Mouse (Mus musculus): ENCODE measurements at regions not wholly inside any gene's neighbourhood (a gene's known extent, or its start where the extent isn't known, plus 50 kb on each side); places are given as distances from the start of the nearest gene placed in this dataset.

- H3K9me3 ChIP-seq (ENCODE audit: control insufficient read depth, low read length): no peaks in the 10 kb centered on the region
- no peaks in the 10 kb centered on the region for H3K4me1 ChIP-seq (replicated peaks; ENCODE audit: control insufficient read depth, insufficient read depth)
- no peak overlapping the region for H3K9ac ChIP-seq (ENCODE audit: low read length)
- ATAC-seq (ENCODE audit: low FRiP score, low TSS enrichment) (no peak), DNase-seq (ENCODE audit: low spot score) (no peak)
- H3K27ac ChIP-seq (replicated peaks): no peak overlapping the region
- H3K36me3 ChIP-seq (ENCODE audit: control insufficient read depth, insufficient read depth, low read length): no peaks in the 10 kb centered on the region
- H3K4me3 ChIP-seq (ENCODE audit: low read depth, low read length): no peak overlapping the region
- no peaks in the 10 kb centered on the region for H3K27me3 ChIP-seq (ENCODE audit: control insufficient read depth, insufficient read depth, low read length)
- H3K4me2 ChIP-seq (replicated peaks; ENCODE audit: low read depth): no peak overlapping the region
- WGBS: 60% methylated on average over 3 of the region's 3 CpGs
- no peak for TF ChIP-seq EP300 (optimal IDR thresholded peaks at IDR 0.05)
- TF ChIP-seq CTCF (IDR thresholded peaks at IDR 0.05; ENCODE audit: low read depth): no peak
Observed at GRCm38 (mm10) chr5:99165807-99166360, 128.7 kb upstream of the Prkg2 start.

DNA sequence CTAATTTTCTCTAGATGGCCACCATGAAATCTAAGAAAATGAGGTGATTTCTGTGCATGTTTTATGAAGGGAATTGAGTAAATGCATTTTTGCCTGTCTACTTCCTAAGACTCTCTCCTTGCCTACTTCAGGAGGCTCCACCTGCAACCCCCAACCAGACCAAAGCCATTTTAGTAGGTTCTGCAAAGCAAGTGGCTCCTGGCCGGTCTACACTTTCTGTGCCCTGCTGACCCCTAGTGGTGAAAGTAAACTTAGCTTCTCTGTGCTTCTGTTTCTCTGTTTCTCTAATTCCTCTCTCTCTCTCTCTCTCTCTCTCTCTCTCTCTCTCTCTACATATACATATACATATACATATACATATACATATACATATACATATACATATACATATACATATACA lies 120.8 kb upstream of the Prkg2 start:
- Histone ChIP-seq H3K9ac (ENCODE audit: low read length) (no peak overlapping the region), H3K9me3 (ENCODE audit: control insufficient read depth, low read length) (no peaks in the 10 kb centered on the region), H3K4me1 (replicated peaks; ENCODE audit: control insufficient read depth, insufficient read depth) (no peaks in the 10 kb centered on the region), H3K36me3 (ENCODE audit: control insufficient read depth, insufficient read depth, low read length) (no peaks in the 10 kb centered on the region), H3K4me3 (ENCODE audit: low read depth, low read length) (no peak overlapping the region), H3K27ac (replicated peaks) (no peak overlapping the region), H3K27me3 (ENCODE audit: control insufficient read depth, insufficient read depth, low read length) (no peaks in the 10 kb centered on the region), H3K4me2 (replicated peaks; ENCODE audit: low read depth) (no peak overlapping the region)
- TF ChIP-seq CTCF (IDR thresholded peaks at IDR 0.05; ENCODE audit: low read depth) (peak; percentile 89), EP300 (optimal IDR thresholded peaks at IDR 0.05) (no peak)
- WGBS: 10% methylated on average over 1 of the region's 1 CpGs
- peak; percentile 46 for DNase-seq (ENCODE audit: low spot score)
- ATAC-seq (ENCODE audit: low FRiP score, low TSS enrichment): no peak

DNA sequence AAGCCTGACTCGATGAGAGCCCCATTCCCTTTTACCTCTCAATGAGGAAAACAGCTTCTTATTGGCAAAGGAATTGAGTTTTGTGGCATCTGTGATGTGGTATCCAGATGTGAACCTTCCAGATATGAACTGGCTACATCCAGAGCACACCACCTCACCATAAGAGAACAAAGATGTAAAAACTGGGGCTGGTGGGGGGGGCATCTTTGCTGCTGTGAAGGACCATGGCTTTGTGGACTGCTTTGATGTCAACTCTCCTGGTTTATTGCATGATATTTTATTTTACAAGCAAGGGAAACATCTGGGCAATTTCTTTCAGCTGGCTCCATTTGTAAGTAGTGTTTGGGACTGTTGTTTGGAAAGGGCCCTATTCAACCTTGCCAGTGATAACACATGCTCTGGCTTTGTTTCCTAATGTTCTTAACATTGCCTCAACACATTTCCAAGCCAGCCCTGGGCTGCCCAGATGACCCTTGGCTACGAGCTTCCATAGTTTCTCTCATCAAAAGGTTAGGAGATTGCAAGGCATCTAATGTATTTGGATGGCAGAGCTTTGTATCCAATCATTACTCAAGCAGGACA lies 116.2 kb upstream of the Prkg2 start:
- Histone ChIP-seq H3K4me1 (replicated peaks; ENCODE audit: control insufficient read depth, insufficient read depth) (no peaks in the 10 kb centered on the region), H3K36me3 (ENCODE audit: control insufficient read depth, insufficient read depth, low read length) (no peaks in the 10 kb centered on the region), H3K9me3 (ENCODE audit: control insufficient read depth, low read length) (no peaks in the 10 kb centered on the region), H3K27me3 (ENCODE audit: control insufficient read depth, insufficient read depth, low read length) (no peaks in the 10 kb centered on the region), H3K27ac (replicated peaks) (no peak overlapping the region), H3K4me2 (replicated peaks; ENCODE audit: low read depth) (no peak overlapping the region), H3K9ac (ENCODE audit: low read length) (no peak overlapping the region), H3K4me3 (ENCODE audit: low read depth, low read length) (no peak overlapping the region)
- ATAC-seq (ENCODE audit: low FRiP score, low TSS enrichment): no peak
- no peak for DNase-seq (ENCODE audit: low spot score)
- TF ChIP-seq EP300 (optimal IDR thresholded peaks at IDR 0.05) (no peak), CTCF (IDR thresholded peaks at IDR 0.05; ENCODE audit: low read depth) (no peak)
- WGBS: 68% methylated on average over 2 of the region's 2 CpGs

DNA sequence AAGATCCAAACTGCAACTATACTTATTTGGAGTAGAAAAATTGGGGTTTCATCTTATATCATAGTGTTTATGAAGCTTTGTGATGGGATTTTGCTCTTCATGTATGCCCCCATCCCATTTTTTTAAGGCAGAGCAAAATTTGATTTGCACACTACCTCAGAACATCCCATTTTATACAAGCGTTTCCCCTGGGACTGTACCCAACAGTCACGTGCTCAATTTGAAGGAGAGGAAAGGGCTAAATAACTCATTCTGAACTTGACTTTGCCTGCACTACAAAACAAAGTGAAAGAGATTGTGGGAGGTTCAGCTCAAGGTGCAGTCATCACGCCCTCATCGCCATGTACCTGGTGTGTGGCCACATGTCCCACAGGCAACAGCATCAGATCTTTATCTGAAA lies 115.1 kb upstream of the Prkg2 start:
- ATAC-seq (ENCODE audit: low FRiP score, low TSS enrichment) (no peak), DNase-seq (ENCODE audit: low spot score) (no peak)
- Histone ChIP-seq H3K27me3 (ENCODE audit: control insufficient read depth, insufficient read depth, low read length) (no peaks in the 10 kb centered on the region), H3K9me3 (ENCODE audit: control insufficient read depth, low read length) (no peaks in the 10 kb centered on the region), H3K36me3 (ENCODE audit: control insufficient read depth, insufficient read depth, low read length) (no peaks in the 10 kb centered on the region), H3K4me1 (replicated peaks; ENCODE audit: control insufficient read depth, insufficient read depth) (no peaks in the 10 kb centered on the region), H3K4me3 (ENCODE audit: low read depth, low read length) (no peak overlapping the region), H3K4me2 (replicated peaks; ENCODE audit: low read depth) (no peak overlapping the region), H3K27ac (replicated peaks) (no peak overlapping the region), H3K9ac (ENCODE audit: low read length) (no peak overlapping the region)
- no peak for TF ChIP-seq EP300 (optimal IDR thresholded peaks at IDR 0.05)
- TF ChIP-seq CTCF (IDR thresholded peaks at IDR 0.05; ENCODE audit: low read depth): no peak
- WGBS: 84% methylated on average over 4 of the region's 4 CpGs

GRCm38 (mm10) chr5:99149904-99150303 lies 112.8 kb upstream of the Prkg2 start:
- no peak for TF ChIP-seq CTCF (IDR thresholded peaks at IDR 0.05; ENCODE audit: low read depth)
- TF ChIP-seq EP300 (optimal IDR thresholded peaks at IDR 0.05): no peak
- Histone ChIP-seq H3K9me3 (ENCODE audit: control insufficient read depth, low read length) (no peaks in the 10 kb centered on the region), H3K9ac (ENCODE audit: low read length) (no peak overlapping the region), H3K27ac (replicated peaks) (no peak overlapping the region), H3K36me3 (ENCODE audit: control insufficient read depth, insufficient read depth, low read length) (no peaks in the 10 kb centered on the region), H3K4me1 (replicated peaks; ENCODE audit: control insufficient read depth, insufficient read depth) (no peaks in the 10 kb centered on the region), H3K27me3 (ENCODE audit: control insufficient read depth, insufficient read depth, low read length) (no peaks in the 10 kb centered on the region), H3K4me2 (replicated peaks; ENCODE audit: low read depth) (no peak overlapping the region), H3K4me3 (ENCODE audit: low read depth, low read length) (no peak overlapping the region)
- ATAC-seq (ENCODE audit: low FRiP score, low TSS enrichment) (no peak), DNase-seq (ENCODE audit: low spot score) (no peak)
- WGBS: 38% methylated on average over 1 of the region's 1 CpGs

- no peak for TF ChIP-seq EP300 (optimal IDR thresholded peaks at IDR 0.05)
- 0 out of 2 replicates have a peak, but pooled peaks have one; percentile 22 for TF ChIP-seq CTCF (IDR thresholded peaks at IDR 0.05; ENCODE audit: low read depth)
- ATAC-seq (ENCODE audit: low FRiP score, low TSS enrichment): no peak
- H3K27me3 ChIP-seq (ENCODE audit: control insufficient read depth, insufficient read depth, low read length): no peaks in the 10 kb centered on the region
- 74% methylated on average over 2 of the region's 2 CpGs for WGBS
- no peak overlapping the region for H3K27ac ChIP-seq (replicated peaks)
- DNase-seq (ENCODE audit: low spot score): no peak
- H3K4me2 ChIP-seq (replicated peaks; ENCODE audit: low read depth): no peak overlapping the region
- H3K4me1 ChIP-seq (replicated peaks; ENCODE audit: control insufficient read depth, insufficient read depth): no peaks in the 10 kb centered on the region
- no peak overlapping the region for H3K4me3 ChIP-seq (ENCODE audit: low read depth, low read length)
- no peaks in the 10 kb centered on the region for H3K9me3 ChIP-seq (ENCODE audit: control insufficient read depth, low read length)
- H3K9ac ChIP-seq (ENCODE audit: low read length): no peak overlapping the region
- no peaks in the 10 kb centered on the region for H3K36me3 ChIP-seq (ENCODE audit: control insufficient read depth, insufficient read depth, low read length)
Observed at GRCm38 (mm10) chr5:99132670-99133069, 95.5 kb upstream of the Prkg2 start.

Data from stomach, postnatal 0 days (tissue).